Mouse (Mus musculus) embryonic fibroblast, embryonic 13.5 days (primary cell): Measurements from ENCODE around the gene Cckar. TPM values are rescaled to one million over a fixed set of nuclear protein-coding genes. Genes with fewer than 3 reads are reported as not detected.

Experiments used
- H3K27ac ChIP-seq: 2 replicates; pipeline ENCODE4 v1.5.1; 2012; ENCODE audit warnings: low read length, control low read depth, inconsistent platforms; ENCODE audit not compliant: insufficient read depth
- H3K4me1 ChIP-seq: 2 replicates; pipeline ENCODE4 v1.6.1; 2011; ENCODE audit warnings: low read length; ENCODE audit not compliant: control insufficient read depth, insufficient read depth
- H3K4me3 ChIP-seq: 2 replicates; pipeline ENCODE4 v1.5.1; 2011; ENCODE audit warnings: mild to moderate bottlenecking, control low read depth, low read length; ENCODE audit not compliant: insufficient read depth
- CTCF ChIP-seq: IDR thresholded peaks from 2 replicates; pipeline ENCODE4 v1.5.1; 2011; ENCODE audit warnings: mild to moderate bottlenecking, control low read depth, low read length, moderate library complexity, borderline replicate concordance; ENCODE audit not compliant: insufficient read depth
- POLR2A ChIP-seq: IDR thresholded peaks from 2 replicates; pipeline ENCODE4 v1.6.1; 2011; ENCODE audit warnings: low read depth, mild to moderate bottlenecking, control low read depth, low read length, moderate library complexity
- polyA plus RNA-seq: library from polyadenylated mRNA; stranded (reverse); fragments of >200 nt; gene quantifications from 2 replicates; pipeline ENCODE4 v1.2.4, GENCODE M21; 2011; ENCODE audit warnings: low read depth; ENCODE audit not compliant: missing spikeins, insufficient read length

Cckar gene
- polyA plus RNA-seq = not detected in 2 replicates

DNA sequence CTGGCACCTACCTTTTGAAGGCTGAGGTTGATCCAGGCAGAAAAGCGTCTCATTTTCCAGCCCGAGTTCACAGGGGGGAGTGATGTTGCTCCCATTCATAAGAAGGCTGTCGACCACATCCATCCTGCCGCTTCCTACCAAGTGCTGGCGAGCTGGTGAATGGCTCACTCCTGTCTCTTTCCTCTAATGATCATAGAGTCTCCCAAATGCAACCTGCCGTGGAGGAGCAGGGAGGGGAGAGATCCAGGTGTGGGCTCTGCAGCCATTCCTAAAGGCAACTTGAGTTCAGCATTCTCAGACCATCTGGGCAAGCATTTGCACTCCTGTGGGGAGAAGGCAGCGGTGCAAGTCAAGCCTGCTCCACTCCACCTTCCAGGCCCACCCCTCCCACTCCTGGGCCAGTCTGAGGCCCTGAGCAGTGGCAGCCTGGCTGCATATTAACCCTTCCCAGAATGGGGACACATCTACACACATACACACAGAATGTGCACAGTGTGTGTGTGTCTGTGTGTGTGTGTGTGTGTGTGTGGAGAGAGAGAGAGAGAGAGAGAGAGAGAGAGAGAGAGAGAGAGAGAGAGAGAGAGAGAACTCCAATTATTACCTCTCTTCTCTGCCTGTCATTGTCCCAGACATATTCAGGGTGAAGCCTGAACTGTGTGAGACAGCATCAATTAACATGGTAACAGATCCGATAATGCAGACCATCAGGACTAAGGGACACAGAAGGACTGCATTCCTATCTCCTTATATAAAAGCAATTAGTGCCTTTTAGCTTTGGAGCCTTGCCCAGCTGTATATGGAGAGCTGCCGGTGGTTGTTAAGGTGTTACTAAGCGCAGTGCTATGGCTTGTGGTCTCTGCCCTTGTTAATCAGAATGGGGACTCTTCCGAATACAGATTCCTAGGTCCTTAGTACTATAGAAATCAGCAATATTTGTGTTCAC lies at the start of gene Cckar:
Cckar (minus strand) TSS at position 471 of the 943 bp plus-strand sequence.
- no peak for TF ChIP-seq POLR2A
- TF ChIP-seq CTCF = no peak
- Histone ChIP-seq H3K27ac (no peak within 1 kb of the TSS), H3K4me3 (no peak within 1 kb of the TSS), H3K4me1 (no peaks in the 10 kb centered on the region; the same call in 1 of the 2 replicates)

DNA sequence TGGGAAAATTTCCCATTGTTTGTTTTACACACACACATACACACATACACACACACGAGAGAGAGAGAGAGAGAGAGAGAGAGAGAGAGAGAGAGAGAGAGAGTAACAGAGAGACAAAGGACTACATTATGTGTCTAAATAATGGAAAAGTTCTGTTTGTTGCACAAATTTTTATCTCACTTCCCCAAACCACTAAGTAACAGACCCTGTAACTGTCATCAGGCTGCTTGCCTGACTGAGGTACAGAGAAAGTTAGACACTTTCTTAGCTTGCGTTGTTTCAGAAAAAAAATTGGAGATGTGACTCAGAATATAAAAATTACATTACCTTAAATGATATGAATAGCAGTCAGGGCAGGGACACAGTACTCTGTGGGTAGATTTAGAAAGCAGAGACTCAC lies 36.6 kb upstream of the Cckar start:
- H3K4me1 ChIP-seq = no peaks in the 10 kb centered on the region
- no peak overlapping the region for H3K4me3 ChIP-seq
- no peak overlapping the region for H3K27ac ChIP-seq
- TF ChIP-seq POLR2A (no peak), CTCF (no peak)

DNA sequence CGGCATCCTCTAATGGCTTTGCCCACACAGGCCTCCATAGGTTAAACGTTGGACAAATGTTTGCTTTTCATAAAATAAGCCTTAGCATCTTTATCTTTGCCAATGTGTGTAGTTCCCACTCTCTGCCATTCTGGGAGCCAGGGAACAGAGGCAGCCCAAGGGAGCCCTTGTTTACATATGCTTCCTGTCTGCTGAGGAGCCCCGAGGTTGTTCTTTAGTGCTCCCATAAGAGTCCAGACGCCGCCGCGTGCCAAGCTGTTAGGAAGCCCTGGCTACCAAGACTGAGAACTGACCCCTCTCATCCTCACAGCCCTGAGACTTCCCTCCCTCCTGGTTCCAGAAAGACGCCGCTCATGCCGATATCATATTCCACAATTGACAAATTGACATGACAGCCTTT lies 25.4 kb upstream of the Cckar start:
- Histone ChIP-seq H3K4me3 (no peak overlapping the region), H3K27ac (no peak overlapping the region), H3K4me1 (no peaks in the 10 kb centered on the region)
- no peak for TF ChIP-seq CTCF
- TF ChIP-seq POLR2A = no peak

DNA sequence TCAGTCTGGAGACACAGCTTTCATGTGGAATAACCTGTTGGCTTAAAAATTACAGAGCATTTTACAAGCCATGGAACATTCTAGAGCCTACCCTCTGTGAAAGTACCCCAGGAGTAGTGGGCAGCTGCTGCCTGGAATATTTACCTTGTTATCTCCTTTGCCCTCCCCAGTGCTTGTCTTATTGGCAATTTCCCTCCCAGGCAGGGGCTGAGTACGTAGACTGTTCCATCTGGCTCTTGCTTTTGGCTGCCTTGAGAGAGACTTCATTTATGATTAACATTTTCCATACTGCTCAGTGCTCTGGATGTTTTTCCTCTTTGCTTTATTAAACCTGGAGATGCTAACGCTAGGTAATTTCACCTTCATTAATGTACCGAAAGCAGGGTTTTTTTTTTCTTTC lies 20.1 kb upstream of the Cckar start:
- Histone ChIP-seq H3K4me3 (no peak overlapping the region), H3K27ac (no peak overlapping the region)
- TF ChIP-seq CTCF = no peak
- no peak for TF ChIP-seq POLR2A

GRCm38 (mm10) chr5:53726011-53726410 lies 18.5 kb upstream of the Cckar start:
- TF ChIP-seq POLR2A (no peak), CTCF (no peak)
- Histone ChIP-seq H3K4me1 (no peaks in the 10 kb centered on the region), H3K27ac (no peak overlapping the region), H3K4me3 (no peak overlapping the region)

More for the DNA sequence above, 20.1 kb upstream of the Cckar start:
- no peaks in the 10 kb centered on the region for H3K4me1 ChIP-seq

- Histone ChIP-seq H3K4me3 (no peak overlapping the region), H3K27ac (no peak overlapping the region), H3K4me1 (no peaks in the 10 kb centered on the region)
- TF ChIP-seq CTCF (no peak), POLR2A (no peak)
These were observed 9.0 kb upstream of the Cckar start for GRCm38 (mm10) chr5:53716462-53716861.

DNA sequence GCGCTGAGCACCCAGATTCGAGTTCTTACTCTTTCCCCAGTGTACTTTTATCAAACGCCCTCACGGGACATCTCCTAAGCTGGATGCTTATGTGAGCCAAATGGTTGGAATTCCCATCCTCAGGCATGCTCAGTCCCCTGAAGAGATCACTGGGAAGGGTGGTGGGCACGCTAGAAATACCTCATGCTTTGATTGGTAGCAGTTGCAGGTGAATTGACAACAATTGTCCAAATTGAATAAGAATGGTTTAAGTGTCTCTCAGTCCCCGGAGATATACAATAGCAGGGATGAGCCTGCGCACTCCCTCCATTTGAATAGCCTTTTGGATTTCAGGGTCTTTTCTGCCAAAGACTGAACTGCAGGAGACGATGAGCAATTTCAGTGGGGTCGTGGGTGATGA lies 3.8 kb upstream of the Cckar start:
- no peak overlapping the region for H3K4me3 ChIP-seq
- H3K4me1 ChIP-seq = no peaks in the 10 kb centered on the region; the same call in 1 of the 2 replicates
- no peak overlapping the region for H3K27ac ChIP-seq
- TF ChIP-seq POLR2A (no peak), CTCF (no peak)

GRCm38 (mm10) chr5:53708191-53708590 lies 686 bp upstream of the Cckar start:
- no peaks in the 10 kb centered on the region; the same call in 1 of the 2 replicates for H3K4me1 ChIP-seq
- H3K4me3 ChIP-seq = no peak overlapping the region
- H3K27ac ChIP-seq = no peak overlapping the region
- no peak for TF ChIP-seq CTCF
- TF ChIP-seq POLR2A = no peak

- TF ChIP-seq CTCF = no peak
- no peaks in the 10 kb centered on the region for H3K4me1 ChIP-seq
- no peak overlapping the region for H3K4me3 ChIP-seq
- no peak overlapping the region for H3K27ac ChIP-seq
These were observed 4.8 kb downstream of the Cckar start for GRCm38 (mm10) chr5:53702686-53703085.

- Histone ChIP-seq H3K4me1 (no peaks in the 10 kb centered on the region), H3K27ac (no peak overlapping the region), H3K4me3 (no peak overlapping the region)
- no peak for TF ChIP-seq CTCF
- no peak for TF ChIP-seq POLR2A
These were observed 9.7 kb downstream of the Cckar start for GRCm38 (mm10) chr5:53697794-53698193.
